Mouse (Mus musculus): ENCODE results near the gene Ints4. TPM values are rescaled to one million over a fixed set of nuclear protein-coding genes. Genes with fewer than 3 reads are reported as not detected.
A peak's percentile ranks its signal among the peaks of the same experiment; 100 is the strongest.
"Not testable (repeated sequence)": the region's sequence is repeated elsewhere in the genome, so short reads cannot be mapped to it uniquely, and the experiment has no call there.

Gene Ints4
- polyA plus RNA-seq (2012; rRNA removed) = 49.8 and 52.8 TPM in 2 replicates

- H3K4me1 ChIP-seq (ENCODE audit: control insufficient read depth, insufficient read depth, low read length) = no peaks in the 10 kb centered on the region; the same call in 1 of the 2 replicates
- no peak within 1 kb of the TSS for H3K27ac ChIP-seq (ENCODE audit: insufficient read depth, low read length)
- peak within 1 kb of the TSS; percentile 65 for H3K4me3 ChIP-seq (ENCODE audit: insufficient read depth, low read length)
- TF ChIP-seq CTCF (IDR thresholded peaks at IDR 0.05; ENCODE audit: extremely low read depth, insufficient read depth, low read length) (no peak), POLR2A (IDR thresholded peaks at IDR 0.05; ENCODE audit: extremely low read depth, insufficient read depth, low read length) (peak; percentile 67; the same call in 1 of the 2 replicates)
Observed at GRCm38 (mm10) chr7:97480821-97481339, at the start of gene Ints4. Ints4 (plus strand) TSS chr7:97480956.

- H3K4me1 ChIP-seq (ENCODE audit: control insufficient read depth, insufficient read depth, low read length); H3K27ac ChIP-seq (ENCODE audit: insufficient read depth, low read length); H3K4me3 ChIP-seq (ENCODE audit: insufficient read depth, low read length): not testable (repeated sequence)
Observed at GRCm38 (mm10) chr7:97433517-97433916, 47.2 kb upstream of the Ints4 start.

GRCm38 (mm10) chr7:97434517-97434916 lies 46.2 kb upstream of the Ints4 start:
- no peak for TF ChIP-seq CTCF (IDR thresholded peaks at IDR 0.05; ENCODE audit: extremely low read depth, insufficient read depth, low read length)
- no peak for TF ChIP-seq POLR2A (IDR thresholded peaks at IDR 0.05; ENCODE audit: extremely low read depth, insufficient read depth, low read length)
- H3K4me1 ChIP-seq (ENCODE audit: control insufficient read depth, insufficient read depth, low read length) = no peaks in the 10 kb centered on the region

GRCm38 (mm10) chr7:97438986-97439385 lies 41.8 kb upstream of the Ints4 start:
- H3K4me1 ChIP-seq (ENCODE audit: control insufficient read depth, insufficient read depth, low read length) = no peaks in the 10 kb centered on the region
- TF ChIP-seq CTCF (IDR thresholded peaks at IDR 0.05; ENCODE audit: extremely low read depth, insufficient read depth, low read length) (no peak), POLR2A (IDR thresholded peaks at IDR 0.05; ENCODE audit: extremely low read depth, insufficient read depth, low read length) (no peak)

More at GRCm38 (mm10) chr7:97434517-97434916, 46.2 kb upstream of the Ints4 start:
- Histone ChIP-seq H3K4me3 (ENCODE audit: insufficient read depth, low read length) (no peak overlapping the region), H3K27ac (ENCODE audit: insufficient read depth, low read length) (no peak overlapping the region)

GRCm38 (mm10) chr7:97446171-97446925 lies 34.4 kb upstream of the Ints4 start:
- TF ChIP-seq POLR2A (IDR thresholded peaks at IDR 0.05; ENCODE audit: extremely low read depth, insufficient read depth, low read length) = no peak
- TF ChIP-seq CTCF (IDR thresholded peaks at IDR 0.05; ENCODE audit: extremely low read depth, insufficient read depth, low read length) = no peak
- H3K4me1 ChIP-seq (ENCODE audit: control insufficient read depth, insufficient read depth, low read length) = no peaks in the 10 kb centered on the region; the same call in 1 of the 2 replicates
- peak overlapping the region; percentile 75 for H3K27ac ChIP-seq (ENCODE audit: insufficient read depth, low read length)
- no peak overlapping the region for H3K4me3 ChIP-seq (ENCODE audit: insufficient read depth, low read length)

More at GRCm38 (mm10) chr7:97438986-97439385, 41.8 kb upstream of the Ints4 start:
- no peak overlapping the region for H3K4me3 ChIP-seq (ENCODE audit: insufficient read depth, low read length)
- no peak overlapping the region for H3K27ac ChIP-seq (ENCODE audit: insufficient read depth, low read length)

- H3K4me1 ChIP-seq (ENCODE audit: control insufficient read depth, insufficient read depth, low read length) = no peaks in the 10 kb centered on the region; the same call in 1 of the 2 replicates
- H3K4me3 ChIP-seq (ENCODE audit: insufficient read depth, low read length) = no peak overlapping the region
- no peak for TF ChIP-seq POLR2A (IDR thresholded peaks at IDR 0.05; ENCODE audit: extremely low read depth, insufficient read depth, low read length)
- peak; percentile 41 for TF ChIP-seq CTCF (IDR thresholded peaks at IDR 0.05; ENCODE audit: extremely low read depth, insufficient read depth, low read length)
- H3K27ac ChIP-seq (ENCODE audit: insufficient read depth, low read length) = peak overlapping the region; percentile 75
Observed at GRCm38 (mm10) chr7:97447050-97447531, 33.7 kb upstream of the Ints4 start.

GRCm38 (mm10) chr7:97451023-97451422 lies 29.7 kb upstream of the Ints4 start, which contains the start of gene Kctd14:
Kctd14 (plus strand) TSS chr7:97451323.
- H3K4me3 ChIP-seq (ENCODE audit: insufficient read depth, low read length); H3K4me1 ChIP-seq (ENCODE audit: control insufficient read depth, insufficient read depth, low read length); H3K27ac ChIP-seq (ENCODE audit: insufficient read depth, low read length): not testable (repeated sequence)

- Histone ChIP-seq H3K27ac (ENCODE audit: insufficient read depth, low read length) (no peak overlapping the region), H3K4me3 (ENCODE audit: insufficient read depth, low read length) (no peak overlapping the region), H3K4me1 (ENCODE audit: control insufficient read depth, insufficient read depth, low read length) (no peaks in the 10 kb centered on the region)
- TF ChIP-seq CTCF (IDR thresholded peaks at IDR 0.05; ENCODE audit: extremely low read depth, insufficient read depth, low read length) = no peak
- TF ChIP-seq POLR2A (IDR thresholded peaks at IDR 0.05; ENCODE audit: extremely low read depth, insufficient read depth, low read length) = no peak
Observed at GRCm38 (mm10) chr7:97452196-97452595, 28.6 kb upstream of the Ints4 start.

GRCm38 (mm10) chr7:97453141-97453921 lies 27.4 kb upstream of the Ints4 start:
- H3K4me1 ChIP-seq (ENCODE audit: control insufficient read depth, insufficient read depth, low read length) = no peaks in the 10 kb centered on the region
- TF ChIP-seq POLR2A (IDR thresholded peaks at IDR 0.05; ENCODE audit: extremely low read depth, insufficient read depth, low read length) (no peak), CTCF (IDR thresholded peaks at IDR 0.05; ENCODE audit: extremely low read depth, insufficient read depth, low read length) (no peak)
- H3K4me3 ChIP-seq (ENCODE audit: insufficient read depth, low read length) = peak overlapping the region; percentile 31
- no peak overlapping the region for H3K27ac ChIP-seq (ENCODE audit: insufficient read depth, low read length)
